Mouse (Mus musculus) erythroblast, embryonic 14.5 days (primary cell): ENCODE data around the gene Ankdd1a.

Experiments
- GATA1 ChIP-seq: IDR thresholded peaks from 2 replicates; pipeline ENCODE4 v1.6.1; 2012; ENCODE audit warnings: low read length, inconsistent platforms, mixed read lengths
- TAL1 ChIP-seq: IDR thresholded peaks from 3 replicates; pipeline ENCODE4 v1.6.1; 2012; ENCODE audit warnings: low read length, inconsistent platforms, mixed read lengths

- TF ChIP-seq GATA1, result no peak
- no peak for TF ChIP-seq TAL1
Measured at GRCm38 (mm10) chr9:65563073-65563472, 43.1 kb upstream of the Ankdd1a start.
